Mouse (Mus musculus): ENCODE results near the gene Cpxm2.

The Cpxm2 gene

GRCm38 (mm10) chr7:132145227-132145800, 9.2 kb downstream of the Cpxm2 start:
- no peak for DNase-seq (ENCODE audit: low spot score in 2 of 2)

- DNase-seq (ENCODE audit: low spot score in 2 of 2): no peak
Measured at GRCm38 (mm10) chr7:132128687-132129086, 25.9 kb downstream of the Cpxm2 start.

- DNase-seq (ENCODE audit: low spot score in 2 of 2): no peak
Measured at GRCm38 (mm10) chr7:132124948-132125347, 29.6 kb downstream of the Cpxm2 start.

- DNase-seq (ENCODE audit: low spot score in 2 of 2): no peak
Measured at GRCm38 (mm10) chr7:132123211-132123610, 31.3 kb downstream of the Cpxm2 start.

GRCm38 (mm10) chr7:132119817-132120216, 34.7 kb downstream of the Cpxm2 start:
- DNase-seq (ENCODE audit: low spot score in 2 of 2): no peak

- DNase-seq (ENCODE audit: low spot score in 2 of 2): no peak
Measured at GRCm38 (mm10) chr7:132111770-132112169, 42.8 kb downstream of the Cpxm2 start.

- no peak for DNase-seq (ENCODE audit: low spot score in 2 of 2)
Measured at GRCm38 (mm10) chr7:132110308-132110707, 44.2 kb downstream of the Cpxm2 start.

GRCm38 (mm10) chr7:132106891-132107290, 47.6 kb downstream of the Cpxm2 start:
- peak in 1 of 2 experiments; percentile 62 for DNase-seq (ENCODE audit: low spot score in 2 of 2)

- no peak for DNase-seq (ENCODE audit: low spot score in 2 of 2)
Measured at GRCm38 (mm10) chr7:132105326-132105725, 49.2 kb downstream of the Cpxm2 start.

- no peak for DNase-seq (ENCODE audit: low spot score in 2 of 2)
Measured at GRCm38 (mm10) chr7:132098441-132098840, 56.1 kb downstream of the Cpxm2 start.

- DNase-seq (ENCODE audit: low spot score in 2 of 2): no peak
Measured at GRCm38 (mm10) chr7:132094666-132095065, 59.9 kb downstream of the Cpxm2 start.

GRCm38 (mm10) chr7:132091551-132091950, 63.0 kb downstream of the Cpxm2 start:
- DNase-seq (ENCODE audit: low spot score in 2 of 2): no peak

GRCm38 (mm10) chr7:132088606-132089005, 65.9 kb downstream of the Cpxm2 start:
- DNase-seq (ENCODE audit: low spot score in 2 of 2): peak in 1 of 2 experiments; percentile 21

- peak in 1 of 2 experiments; percentile 30 for DNase-seq (ENCODE audit: low spot score in 2 of 2)
Measured at GRCm38 (mm10) chr7:132088181-132088580, 66.4 kb downstream of the Cpxm2 start.

GRCm38 (mm10) chr7:132075825-132076224, 78.7 kb downstream of the Cpxm2 start:
- no peak for DNase-seq (ENCODE audit: low spot score in 2 of 2)

GRCm38 (mm10) chr7:132074503-132074902, 80.0 kb downstream of the Cpxm2 start:
- peak in 1 of 2 experiments; percentile 55 for DNase-seq (ENCODE audit: low spot score in 2 of 2)

- DNase-seq (ENCODE audit: low spot score in 2 of 2): no peak
Measured at GRCm38 (mm10) chr7:132070877-132071625, 83.5 kb downstream of the Cpxm2 start.

GRCm38 (mm10) chr7:132067951-132068350, 86.6 kb downstream of the Cpxm2 start:
- peak; percentile 58 to 78 for DNase-seq (ENCODE audit: low spot score in 2 of 2)

GRCm38 (mm10) chr7:132067511-132067910, 87.0 kb downstream of the Cpxm2 start:
- no peak for DNase-seq (ENCODE audit: low spot score in 2 of 2)

- no peak for DNase-seq (ENCODE audit: low spot score in 2 of 2)
Measured at GRCm38 (mm10) chr7:132060116-132060515, 94.4 kb downstream of the Cpxm2 start.

- DNase-seq (ENCODE audit: low spot score in 2 of 2): no peak
Measured at GRCm38 (mm10) chr7:132056565-132056964, 98.0 kb downstream of the Cpxm2 start.

GRCm38 (mm10) chr7:132046662-132047061, 107.9 kb downstream of the Cpxm2 start:
- no peak for DNase-seq (ENCODE audit: low spot score in 2 of 2)

- peak; percentile 20 to 47 for DNase-seq (ENCODE audit: low spot score in 2 of 2)
Measured at GRCm38 (mm10) chr7:132031940-132032531, 122.5 kb downstream of the Cpxm2 start.
